Mouse (Mus musculus) small intestine, adult 2 months (tissue): ENCODE results near the gene Arl6.

ENCODE experiments used
- CTCF ChIP-seq: fragments of 200-500 bp; IDR thresholded peaks from 2 replicates; pipeline ENCODE4 v1.5.1; 2012; ENCODE audit warnings: low read depth, mild to moderate bottlenecking, control low read depth, inconsistent platforms, low read length, moderate library complexity, mixed read lengths; ENCODE audit not compliant: insufficient replicate concordance, insufficient read length; ENCODE audit errors: extremely low read depth
- POLR2A ChIP-seq: fragments of 200-500 bp; IDR thresholded peaks from 2 replicates; pipeline ENCODE4 v1.6.1; 2012; ENCODE audit warnings: low read depth, mild to moderate bottlenecking, control low read depth, inconsistent platforms, low read length, moderate library complexity

- TF ChIP-seq CTCF (no peak), POLR2A (no peak)
These were observed 66.5 kb downstream of the Arl6 start for GRCm38 (mm10) chr16:59572685-59573084.
